Mouse (Mus musculus) heart, embryonic 16.5 days (tissue): ENCODE results near the gene Rbm26. TPM values are rescaled to one million over a fixed set of nuclear protein-coding genes. Genes with fewer than 3 reads are reported as not detected.

Source experiments
- ATAC-seq: fragments of 200-750 bp; cut with Nextera tagmentation; replicated peaks from 2 replicates; pipeline ENCODE4 v1.8.0; 2017; ENCODE audit warnings: moderate number of reproducible peaks; ENCODE audit not compliant: insufficient read depth, low FRiP score; ENCODE audit errors: extremely low read depth
- H3K27ac ChIP-seq: fragments of 300-500 bp; sonication (generic); 2 replicates; pipeline ENCODE4 v1.5.1; 2014; ENCODE audit warnings: mild to moderate bottlenecking, low read length, control low read depth, moderate library complexity
- H3K27me3 ChIP-seq: fragments of 300-500 bp; sonication (generic); 2 replicates; pipeline ENCODE4 v1.6.1; 2014; ENCODE audit warnings: low read length, mixed read lengths; ENCODE audit not compliant: control insufficient read depth, insufficient read depth
- H3K36me3 ChIP-seq: fragments of 300-500 bp; sonication (generic); 2 replicates; pipeline ENCODE4 v1.6.1; 2014; ENCODE audit not compliant: control insufficient read depth, insufficient read depth
- H3K4me1 ChIP-seq: fragments of 300-500 bp; sonication (generic); 2 replicates; pipeline ENCODE4 v1.6.1; 2014; ENCODE audit warnings: low read length, mixed read lengths; ENCODE audit not compliant: control insufficient read depth, insufficient read depth
- H3K4me2 ChIP-seq: fragments of 300-500 bp; sonication (generic); 2 replicates; pipeline ENCODE4 v1.6.1; 2014; ENCODE audit warnings: low read depth, mild to moderate bottlenecking, control low read depth, low read length
- H3K4me3 ChIP-seq: fragments of 300-500 bp; sonication (generic); 2 replicates; pipeline ENCODE4 v1.5.1; 2014; ENCODE audit warnings: mild to moderate bottlenecking, control low read depth, low read length
- H3K9ac ChIP-seq: fragments of 300-500 bp; sonication (generic); 2 replicates; pipeline ENCODE4 v1.6.1; 2014; ENCODE audit warnings: low read length, control low read depth
- H3K9me3 ChIP-seq: fragments of 300-500 bp; sonication (generic); replicated peaks from 2 replicates; pipeline ENCODE4 v1.6.1; 2016; ENCODE audit warnings: low read length; ENCODE audit not compliant: control insufficient read depth
- WGBS: fragments of 180-500 bp; shearing (Covaris S2); extraction: QIAGEN DNeasy Blood & Tissue Kit; methylation state at CpG from one replicate; pipeline ENCODE4 v1.1.7; 2014; 5-methylcytosine and 5-hydroxymethylcytosine counted together
- polyA plus RNA-seq: library from polyadenylated mRNA; unstranded; fragments of >200 nt; fragmentation: Nextera tagmentation; extraction: Ambion mirVana; gene quantifications from 2 replicates; pipeline ENCODE4 v1.2.1, GENCODE M21; 2015

Gene Rbm26
- polyA plus RNA-seq, 1 experiment from 2014 or later: 15.2 TPM

- Histone ChIP-seq H3K4me3 (no peak overlapping the region), H3K4me1 (peaks cover 17% of the 10 kb centered on the region), H3K4me2 (no peak overlapping the region), H3K36me3 (no peaks in the 10 kb centered on the region), H3K27me3 (no peaks in the 10 kb centered on the region), H3K27ac (no peak overlapping the region), H3K9me3 (no peaks in the 10 kb centered on the region), H3K9ac (no peak overlapping the region)
- WGBS: 47% methylated on average over 7 of the region's 7 CpGs
- ATAC-seq: no peak
Observed at GRCm38 (mm10) chr14:105178996-105179395, 1.9 kb upstream of the Rbm26 start.

GRCm38 (mm10) chr14:105176381-105177168, 552 bp downstream of the Rbm26 start:
- peaks cover 29% of the 10 kb centered on the region for H3K4me1 ChIP-seq
- H3K4me3 ChIP-seq: peak overlapping the region; percentile 97
- H3K9me3 ChIP-seq: no peaks in the 10 kb centered on the region
- under 1% methylated on average over 69 of the region's 74 CpGs for WGBS
- peak overlapping the region; percentile 99 for H3K9ac ChIP-seq
- ATAC-seq: peak; percentile 56
- no peaks in the 10 kb centered on the region for H3K36me3 ChIP-seq
- H3K4me2 ChIP-seq: peak overlapping the region; percentile 74
- H3K27ac ChIP-seq: peak overlapping the region; percentile 94
- H3K27me3 ChIP-seq: no peaks in the 10 kb centered on the region

- no peak overlapping the region for H3K4me2 ChIP-seq
- H3K4me1 ChIP-seq: no peaks in the 10 kb centered on the region; the same call in 1 of the 2 replicates
- H3K9me3 ChIP-seq: no peaks in the 10 kb centered on the region
- no peaks in the 10 kb centered on the region for H3K27me3 ChIP-seq
- H3K27ac ChIP-seq: no peak overlapping the region
- no peaks in the 10 kb centered on the region for H3K36me3 ChIP-seq
- H3K4me3 ChIP-seq: no peak overlapping the region
- WGBS: 86% methylated on average over 1 of the region's 1 CpGs
- ATAC-seq: no peak
- no peak overlapping the region for H3K9ac ChIP-seq
Observed at GRCm38 (mm10) chr14:105167181-105167580, 9.9 kb downstream of the Rbm26 start.

- no peaks in the 10 kb centered on the region for H3K4me1 ChIP-seq
- no peaks in the 10 kb centered on the region for H3K9me3 ChIP-seq
- no peak overlapping the region for H3K4me3 ChIP-seq
- no peak overlapping the region for H3K9ac ChIP-seq
- H3K4me2 ChIP-seq: no peak overlapping the region
- WGBS: 68% methylated on average over 4 of the region's 4 CpGs
- no peaks in the 10 kb centered on the region for H3K36me3 ChIP-seq
- no peak overlapping the region for H3K27ac ChIP-seq
- no peaks in the 10 kb centered on the region for H3K27me3 ChIP-seq
- ATAC-seq: no peak
Observed at GRCm38 (mm10) chr14:105164793-105165192, 12.3 kb downstream of the Rbm26 start.

- Histone ChIP-seq H3K36me3 (peaks cover 3% of the 10 kb centered on the region), H3K9ac (no peak overlapping the region), H3K4me1 (no peaks in the 10 kb centered on the region), H3K9me3 (no peaks in the 10 kb centered on the region), H3K4me3 (no peak overlapping the region), H3K27ac (no peak overlapping the region), H3K27me3 (no peaks in the 10 kb centered on the region), H3K4me2 (no peak overlapping the region)
- WGBS: 88% methylated on average over 1 of the region's 1 CpGs
- no peak for ATAC-seq
Observed at GRCm38 (mm10) chr14:105161334-105161733, 15.8 kb downstream of the Rbm26 start.

- 83% methylated on average over 2 of the region's 2 CpGs for WGBS
Observed at GRCm38 (mm10) chr14:105158526-105158925, 18.6 kb downstream of the Rbm26 start.

GRCm38 (mm10) chr14:105134076-105134475, 43.1 kb downstream of the Rbm26 start:
- no peaks in the 10 kb centered on the region for H3K4me1 ChIP-seq
- H3K27ac ChIP-seq: no peak overlapping the region
- no peaks in the 10 kb centered on the region for H3K27me3 ChIP-seq
- WGBS: 89% methylated on average over 3 of the region's 3 CpGs
- peaks cover 16% of the 10 kb centered on the region; the same call in 1 of the 2 replicates for H3K36me3 ChIP-seq
- no peak overlapping the region for H3K4me3 ChIP-seq
- no peak for ATAC-seq
- no peak overlapping the region for H3K4me2 ChIP-seq
- no peak overlapping the region for H3K9ac ChIP-seq
- H3K9me3 ChIP-seq: no peaks in the 10 kb centered on the region

More at GRCm38 (mm10) chr14:105158526-105158925, 18.6 kb downstream of the Rbm26 start:
- Histone ChIP-seq H3K4me3 (no peak overlapping the region), H3K27ac (no peak overlapping the region), H3K9ac (no peak overlapping the region), H3K4me1 (no peaks in the 10 kb centered on the region), H3K36me3 (peaks cover 3% of the 10 kb centered on the region), H3K4me2 (no peak overlapping the region), H3K9me3 (no peaks in the 10 kb centered on the region), H3K27me3 (no peaks in the 10 kb centered on the region)
- ATAC-seq: no peak

- no peak overlapping the region for H3K4me3 ChIP-seq
Observed at GRCm38 (mm10) chr14:105127715-105128385, 49.3 kb downstream of the Rbm26 start.

GRCm38 (mm10) chr14:105124513-105124912, 52.6 kb downstream of the Rbm26 start:
- H3K4me2 ChIP-seq: no peak overlapping the region
- no peaks in the 10 kb centered on the region for H3K4me1 ChIP-seq
- no peak overlapping the region for H3K27ac ChIP-seq
- H3K9ac ChIP-seq: no peak overlapping the region
- peaks cover 35% of the 10 kb centered on the region for H3K36me3 ChIP-seq
- H3K4me3 ChIP-seq: no peak overlapping the region
- H3K9me3 ChIP-seq: no peaks in the 10 kb centered on the region
- H3K27me3 ChIP-seq: no peaks in the 10 kb centered on the region
- 93% methylated on average over 9 of the region's 9 CpGs for WGBS
- no peak for ATAC-seq

More at GRCm38 (mm10) chr14:105127715-105128385, 49.3 kb downstream of the Rbm26 start:
- WGBS: 92% methylated on average over 3 of the region's 4 CpGs
- no peak overlapping the region for H3K4me2 ChIP-seq
- H3K4me1 ChIP-seq: no peaks in the 10 kb centered on the region
- no peak for ATAC-seq
- H3K27me3 ChIP-seq: no peaks in the 10 kb centered on the region
- no peak overlapping the region for H3K9ac ChIP-seq
- no peak overlapping the region for H3K27ac ChIP-seq
- no peaks in the 10 kb centered on the region for H3K9me3 ChIP-seq
- peaks cover 32% of the 10 kb centered on the region for H3K36me3 ChIP-seq
